Mouse (Mus musculus): Measurements from ENCODE around the gene Zfp473. TPM values are rescaled to one million over a fixed set of nuclear protein-coding genes. Genes with fewer than 3 reads are reported as not detected.
A peak's percentile ranks its signal among the peaks of the same experiment; 100 is the strongest.
"Not testable (repeated sequence)": the region's sequence is repeated elsewhere in the genome, so short reads cannot be mapped to it uniquely, and the experiment has no call there.

Zfp473 gene
- under 1 TPM; 0.31 to 0.37 TPM for total RNA-seq (2021)

DNA sequence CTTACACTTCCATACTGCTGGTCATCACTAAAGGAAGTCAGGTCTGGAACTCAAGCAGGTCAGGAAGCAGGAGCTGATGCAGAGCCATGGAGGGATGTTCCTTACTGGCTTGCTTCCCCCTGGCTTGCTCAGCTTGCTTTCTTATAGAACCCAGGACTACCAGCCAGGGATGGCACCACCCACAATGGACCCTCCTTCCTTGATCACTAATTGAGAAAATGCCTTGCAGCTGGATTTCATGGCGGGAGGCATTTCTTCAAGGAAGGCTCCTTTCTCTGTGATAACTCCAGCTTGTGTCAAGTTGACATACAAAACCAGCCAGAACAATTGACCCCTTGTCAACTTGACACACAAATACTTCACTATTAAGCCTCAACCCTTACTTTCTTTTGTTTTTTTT lies at the start of gene Zfp473:
Gene Zfp473, minus strand, starts transcription at position 101 of the 400 bp plus-strand sequence.
- not testable (repeated sequence) for DNase-seq (ENCODE audit: extremely low spot score in 1 of 2, low spot score in 1 of 2)

DNA sequence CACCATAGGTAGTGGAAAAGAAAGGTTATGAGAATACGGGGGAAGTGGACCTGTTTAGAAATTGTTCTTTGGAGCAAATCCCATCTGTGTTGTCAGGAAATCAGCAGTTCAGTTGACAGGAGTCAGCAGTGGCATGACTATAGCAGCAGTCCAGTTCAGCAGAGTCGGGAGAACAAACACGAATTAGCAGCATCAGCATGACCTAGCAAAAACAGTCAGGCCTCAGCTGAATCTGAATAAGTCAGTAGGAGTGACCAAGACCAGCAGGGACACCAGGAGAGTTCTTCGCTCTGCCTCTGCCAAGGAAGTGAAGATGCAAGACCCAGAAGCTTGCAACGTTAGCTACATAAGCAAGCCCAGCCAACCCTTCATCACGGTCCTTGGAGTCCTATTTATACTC lies 41.9 kb upstream of the Zfp473 start:
- DNase-seq (ENCODE audit: extremely low spot score in 1 of 2, low spot score in 1 of 2), result no peak

DNA sequence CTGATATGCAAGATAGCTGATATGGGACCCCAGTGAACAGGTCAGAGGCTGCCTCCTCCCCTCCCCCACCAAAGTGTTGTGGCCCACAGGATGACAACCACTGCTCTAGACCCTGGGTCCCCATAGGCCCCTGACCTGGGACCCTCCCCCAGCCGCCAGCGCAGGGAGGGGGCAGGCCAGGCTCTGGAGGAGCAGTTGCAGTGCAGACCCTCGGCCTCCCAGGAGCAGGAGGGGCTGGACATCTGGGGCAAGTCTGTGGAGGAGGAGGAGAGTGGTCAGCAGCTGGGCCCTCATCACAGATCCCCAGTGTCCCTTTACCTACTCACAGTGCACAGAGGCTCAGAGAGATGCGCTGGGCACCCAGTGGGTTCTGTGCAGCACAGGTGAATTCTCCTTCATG lies 39.2 kb upstream of the Zfp473 start:
- DNase-seq (ENCODE audit: extremely low spot score in 1 of 2, low spot score in 1 of 2), result no peak

DNA sequence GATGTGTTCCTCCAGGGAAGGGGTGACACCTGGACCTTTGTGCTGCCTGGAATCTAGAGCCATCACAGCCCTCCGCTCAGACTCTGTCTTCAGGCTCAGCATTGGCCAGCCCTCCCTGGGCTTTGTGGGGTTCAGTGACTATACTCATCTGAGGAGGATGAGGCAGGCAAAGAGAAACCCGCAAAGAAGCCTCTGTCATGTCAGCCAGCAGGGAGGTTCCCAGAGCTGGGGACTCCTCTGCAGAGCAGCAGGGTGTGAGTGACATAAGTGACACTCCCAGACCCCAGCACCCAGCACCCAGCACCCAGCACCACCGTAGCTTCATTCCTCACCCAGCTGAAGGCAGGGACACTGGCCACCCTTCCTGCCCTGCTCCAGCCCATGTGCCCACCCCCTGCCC lies 38.7 kb upstream of the Zfp473 start:
- no peak for DNase-seq (ENCODE audit: extremely low spot score in 1 of 2, low spot score in 1 of 2)

DNA sequence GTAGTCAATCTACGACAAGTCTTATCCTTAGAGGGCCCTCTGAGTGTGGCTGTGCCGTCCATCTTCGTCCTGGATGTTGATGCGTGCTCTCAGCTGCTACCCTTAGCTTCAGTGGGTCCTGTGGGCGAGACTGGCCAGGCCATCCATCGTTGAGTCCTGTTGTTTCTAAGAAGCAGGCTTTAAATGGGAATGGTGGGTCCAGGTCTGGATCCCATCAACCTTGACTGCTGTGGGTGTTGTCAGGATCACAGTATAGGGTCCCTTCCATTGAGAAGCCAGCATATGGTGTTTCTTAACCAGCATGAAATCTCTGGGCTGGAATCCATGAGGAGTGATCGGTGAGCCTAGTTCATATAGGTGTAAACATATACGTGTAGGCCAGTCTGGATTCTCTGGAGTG lies 29.3 kb upstream of the Zfp473 start:
- DNase-seq (ENCODE audit: extremely low spot score in 1 of 2, low spot score in 1 of 2), result no peak

DNA sequence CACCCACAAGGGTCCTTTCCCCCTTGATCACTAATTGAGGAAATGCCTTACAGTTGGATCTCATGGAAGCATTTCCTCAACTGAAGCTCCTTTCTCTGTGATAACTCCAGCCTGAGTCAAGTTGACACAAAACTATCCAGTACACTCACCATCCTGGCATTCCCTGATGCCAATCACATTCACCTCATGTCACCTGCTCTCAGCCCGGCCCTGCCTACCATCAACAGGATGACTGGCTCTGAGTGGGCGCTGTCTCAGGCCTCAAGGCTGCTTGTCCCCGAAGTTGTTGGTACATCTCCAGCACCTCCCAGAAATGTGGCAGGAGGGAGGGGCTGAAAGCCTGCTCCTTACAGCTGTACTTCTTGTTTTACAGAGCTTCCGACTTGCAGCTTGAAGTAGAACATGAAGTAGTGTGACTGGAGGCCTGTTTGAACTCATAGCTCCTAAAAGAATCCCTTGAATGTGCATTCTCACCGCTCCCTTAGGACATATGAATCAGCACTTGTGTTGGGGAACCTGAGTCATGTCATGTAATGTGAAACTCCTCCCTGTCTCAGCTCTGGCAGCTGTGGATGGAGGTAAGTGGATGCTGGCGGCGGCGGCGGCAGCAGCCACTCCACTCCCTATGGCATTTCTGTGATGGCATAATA lies 26.1 kb upstream of the Zfp473 start:
- DNase-seq (ENCODE audit: extremely low spot score in 1 of 2, low spot score in 1 of 2), result no peak

DNA sequence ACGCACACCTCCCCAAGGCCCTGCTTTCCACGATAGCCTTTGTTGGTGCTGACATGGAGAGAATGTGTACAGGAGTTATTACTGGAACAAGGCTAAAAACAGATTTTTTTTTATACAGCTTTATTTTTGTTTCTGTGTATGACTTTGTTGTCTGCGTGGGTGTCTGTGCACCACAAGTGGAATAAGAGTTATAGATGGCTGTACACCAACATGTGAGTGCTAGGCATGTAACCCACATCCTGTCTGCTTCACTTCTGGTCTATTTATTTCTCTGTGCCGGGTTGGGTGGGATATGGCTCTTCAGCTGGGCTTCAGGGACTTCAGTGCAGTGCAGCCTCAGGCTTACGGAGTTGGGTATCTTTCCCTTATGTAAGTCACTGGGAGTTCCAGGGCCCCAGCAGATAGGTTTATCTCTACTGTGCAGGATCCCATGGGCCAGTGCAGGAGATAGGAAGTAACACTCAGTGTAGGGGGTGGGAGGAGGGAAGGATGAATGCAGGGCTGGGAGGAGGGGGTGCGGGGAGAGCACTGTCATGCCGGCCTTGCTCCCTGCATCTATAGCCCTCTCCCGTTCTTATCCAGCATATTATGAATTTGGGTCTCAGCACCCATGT lies 21.8 kb upstream of the Zfp473 start:
- no peak for DNase-seq (ENCODE audit: extremely low spot score in 1 of 2, low spot score in 1 of 2)

DNA sequence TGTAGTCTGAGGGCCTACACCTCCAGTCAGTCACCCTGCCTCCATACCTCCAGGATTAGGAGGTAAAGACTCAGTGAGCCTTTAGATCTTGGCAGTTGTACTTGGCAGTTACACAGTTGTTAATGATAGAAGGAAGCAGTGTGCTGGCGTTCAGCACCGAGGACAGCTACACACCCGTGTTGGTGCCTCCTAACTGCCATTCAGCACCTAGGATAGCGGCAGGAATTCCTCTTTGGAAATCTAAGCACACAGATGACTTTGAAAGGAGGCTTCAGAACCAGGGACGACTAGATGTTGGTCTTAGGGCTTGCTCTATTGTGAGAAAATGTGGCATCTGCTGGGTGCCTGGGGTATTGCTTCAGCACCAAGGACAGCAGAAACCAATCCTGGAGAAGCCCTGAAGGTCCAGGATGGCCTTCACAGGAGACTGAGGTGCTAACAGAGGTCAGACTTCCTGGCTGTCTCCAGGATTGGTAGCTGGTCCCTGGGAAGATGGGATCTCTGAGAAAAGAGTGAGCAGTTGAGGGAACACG lies 19.3 kb upstream of the Zfp473 start:
- DNase-seq (ENCODE audit: extremely low spot score in 1 of 2, low spot score in 1 of 2), result peak in 1 of 2 experiments; percentile 35

DNA sequence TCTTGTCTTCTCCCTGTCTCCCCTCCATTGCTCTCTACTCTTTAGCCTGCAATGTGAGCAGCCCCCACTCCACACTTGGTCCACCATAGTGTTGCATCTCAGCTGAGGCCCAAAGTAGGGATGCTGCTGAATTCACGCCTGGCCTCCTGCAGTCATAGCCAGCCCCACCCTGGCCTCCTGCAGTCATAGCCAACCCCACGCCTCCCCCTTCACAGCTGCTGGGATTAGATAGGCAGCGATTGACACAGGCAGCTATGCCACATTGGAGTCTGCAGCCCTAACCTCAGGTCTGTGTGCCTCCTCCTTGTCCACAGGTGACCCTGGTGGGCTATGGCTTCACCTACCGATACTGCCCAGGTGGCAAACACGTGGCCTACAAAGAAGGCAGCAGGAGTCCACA lies 17.3 kb upstream of the Zfp473 start:
- DNase-seq (ENCODE audit: extremely low spot score in 1 of 2, low spot score in 1 of 2), result no peak

DNA sequence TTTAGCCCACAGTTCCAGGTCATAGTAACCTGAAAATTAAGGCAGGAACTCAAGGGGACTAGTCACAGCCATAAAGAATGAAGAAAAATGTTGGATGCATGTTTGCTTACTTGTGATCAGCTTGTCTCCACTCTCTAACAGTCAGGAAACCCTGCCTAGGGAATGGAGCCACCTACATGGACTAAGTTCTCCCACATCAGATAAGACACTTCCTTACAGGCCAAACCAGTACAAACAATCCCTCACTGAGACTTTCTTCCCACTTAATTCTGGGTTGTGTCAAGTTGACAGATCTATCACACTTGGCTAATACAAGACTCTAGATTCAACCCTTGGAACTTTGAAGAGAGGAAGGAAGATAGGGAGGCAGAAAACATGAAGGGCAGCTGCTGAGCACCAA lies 9.5 kb upstream of the Zfp473 start:
- DNase-seq (ENCODE audit: extremely low spot score in 1 of 2, low spot score in 1 of 2), result no peak

DNA sequence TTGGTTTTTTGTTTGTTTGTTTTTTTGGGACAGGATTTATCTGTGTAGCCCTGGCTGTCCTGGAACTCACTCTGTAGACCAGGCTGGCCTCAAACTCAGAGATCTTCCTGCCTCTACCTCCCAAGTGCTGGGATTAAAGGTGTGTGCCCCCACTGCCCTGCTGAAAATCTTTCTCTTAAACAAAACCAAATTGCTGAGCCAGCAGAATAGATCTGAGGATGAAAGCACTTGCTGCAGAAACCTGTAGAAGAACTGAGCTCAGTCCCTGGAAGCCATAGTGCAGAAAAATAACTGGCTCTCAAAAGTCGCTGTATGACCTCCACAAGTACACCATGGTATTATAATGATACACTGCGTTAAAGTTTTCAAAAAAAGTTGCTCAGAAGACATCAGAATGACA lies 6.3 kb upstream of the Zfp473 start:
- DNase-seq (ENCODE audit: extremely low spot score in 1 of 2, low spot score in 1 of 2), result no peak

DNA sequence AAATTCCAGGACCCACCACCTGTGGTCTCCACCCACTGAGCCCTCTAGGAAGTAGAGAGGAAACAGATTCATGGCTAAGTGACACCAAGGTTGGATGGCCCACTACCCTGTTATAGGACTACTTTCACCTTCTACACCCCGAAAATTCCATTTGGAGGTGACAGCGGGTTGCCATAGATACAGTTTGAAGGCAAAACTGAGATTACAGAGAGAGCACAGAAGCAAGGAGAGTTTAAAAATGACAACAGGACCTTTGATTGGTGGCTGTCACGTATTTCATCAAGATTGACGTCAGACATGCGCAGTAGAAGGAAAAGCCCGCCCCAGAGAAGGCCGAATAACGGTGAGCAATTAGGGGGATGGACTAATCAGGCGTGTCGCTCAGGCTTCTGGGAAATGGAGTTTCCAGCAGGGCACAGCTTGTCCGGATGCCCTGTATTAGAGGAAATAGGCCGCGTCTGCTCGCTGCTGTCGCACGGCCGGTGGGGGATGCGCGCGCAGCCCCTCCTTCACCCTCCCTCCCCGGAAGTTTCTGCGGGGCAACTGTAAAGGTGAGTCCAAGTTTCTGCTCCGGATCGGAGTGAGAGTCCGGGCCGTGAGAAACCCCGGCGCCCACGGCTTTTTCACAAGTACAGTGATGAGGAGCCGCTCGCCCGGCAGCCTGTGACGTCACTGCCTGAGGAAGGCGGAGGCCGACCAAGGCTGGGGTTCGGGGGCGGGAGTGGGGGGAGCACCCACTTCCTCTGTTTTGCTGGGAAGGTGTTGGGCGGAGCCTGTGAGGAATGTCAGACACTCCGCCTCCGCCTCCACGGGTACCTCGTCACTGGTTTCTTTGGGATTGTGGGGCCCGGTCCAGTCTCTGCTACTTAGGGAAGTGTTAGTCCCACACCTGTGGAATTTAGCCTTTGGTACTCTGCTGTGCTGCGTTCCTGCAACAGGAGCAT lies 2.5 kb downstream of the Zfp473 start, which contains the start of gene Vrk3:
Gene Vrk3, plus strand, starts transcription at position 313 of the 944 bp plus-strand sequence.
- peak; percentile 76 to 81 for DNase-seq (ENCODE audit: extremely low spot score in 1 of 2, low spot score in 1 of 2)

DNA sequence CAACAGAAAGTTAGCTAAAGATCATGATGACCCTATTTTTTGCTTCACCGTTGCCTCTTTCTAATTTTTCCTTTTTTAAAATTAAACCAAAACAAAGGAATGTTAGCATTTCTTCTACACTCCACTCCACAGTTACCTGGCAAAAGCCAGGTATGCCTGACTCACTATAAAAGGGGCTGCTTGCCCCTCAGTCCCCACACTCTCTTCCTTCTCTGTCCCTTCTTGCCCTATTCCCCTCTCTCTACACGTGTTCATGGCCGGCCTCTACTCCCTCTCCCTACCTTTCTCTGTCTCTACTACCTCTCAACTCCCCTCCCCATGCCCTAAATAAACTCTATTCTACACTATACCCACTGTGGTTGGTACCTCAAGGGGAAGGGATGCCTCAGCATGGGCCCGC lies 3.7 kb downstream of the Zfp473 start:
- DNase-seq (ENCODE audit: extremely low spot score in 1 of 2, low spot score in 1 of 2), result no peak

DNA sequence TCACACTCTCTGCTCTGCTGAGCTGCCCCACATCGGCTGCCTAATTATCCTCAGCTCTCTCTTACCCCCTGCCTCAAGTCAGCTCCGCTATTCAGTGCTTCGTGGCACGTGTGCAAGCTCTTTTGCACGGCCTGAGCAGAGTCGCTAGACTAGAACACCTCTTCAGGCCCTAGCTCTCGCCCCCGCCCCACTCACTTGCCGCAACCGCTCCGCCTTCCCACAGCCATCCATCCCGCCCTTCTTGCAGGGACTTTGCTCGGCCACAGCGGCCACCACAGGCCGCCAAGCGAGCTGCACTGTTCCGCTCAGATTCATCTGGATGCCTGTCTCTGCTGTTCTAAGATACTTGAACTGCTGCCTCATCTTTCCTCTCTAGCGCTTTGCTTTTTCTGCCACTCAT lies 5.8 kb downstream of the Zfp473 start:
- peak; percentile 48 to 68 for DNase-seq (ENCODE audit: extremely low spot score in 1 of 2, low spot score in 1 of 2)

DNA sequence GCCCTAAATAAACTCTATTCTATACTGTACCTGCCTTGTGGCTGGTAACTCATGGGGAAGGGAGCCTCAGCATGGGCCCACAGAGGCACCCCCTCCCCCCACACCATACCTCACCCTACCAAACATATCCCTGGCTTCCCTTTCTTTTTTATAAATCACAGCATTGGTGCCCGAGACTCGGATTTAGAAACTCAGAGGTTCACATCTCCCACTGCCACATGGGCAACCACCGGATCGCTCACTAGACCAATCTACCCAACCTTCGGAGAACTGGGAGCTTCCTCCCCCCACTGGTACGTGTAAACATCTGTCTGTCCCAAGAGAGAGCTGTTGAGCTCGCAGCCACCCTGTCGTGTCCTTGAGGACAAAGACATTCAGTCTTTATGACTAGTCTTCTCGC lies 6.6 kb downstream of the Zfp473 start:
- DNase-seq (ENCODE audit: extremely low spot score in 1 of 2, low spot score in 1 of 2), result no peak

DNA sequence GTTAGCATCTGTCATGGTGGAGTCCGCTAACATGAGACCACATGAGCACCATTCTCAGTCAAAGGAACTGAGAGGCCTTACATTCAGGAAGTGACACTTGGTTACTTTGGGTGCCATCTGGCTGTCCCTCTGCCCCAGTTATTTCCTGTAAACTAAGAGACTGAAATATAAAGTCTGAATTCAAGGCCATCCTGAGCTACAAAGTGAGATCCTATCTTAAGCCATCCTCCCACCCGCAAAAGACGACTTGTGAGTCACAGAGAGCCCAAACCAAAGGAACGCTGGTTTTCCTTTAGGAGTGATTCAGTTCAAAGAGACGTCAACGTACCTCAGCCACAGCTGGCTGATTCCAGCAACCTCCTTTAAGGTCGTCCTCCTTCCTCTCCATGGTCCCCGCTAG lies 9.5 kb downstream of the Zfp473 start:
- DNase-seq (ENCODE audit: extremely low spot score in 1 of 2, low spot score in 1 of 2), result no peak

DNA sequence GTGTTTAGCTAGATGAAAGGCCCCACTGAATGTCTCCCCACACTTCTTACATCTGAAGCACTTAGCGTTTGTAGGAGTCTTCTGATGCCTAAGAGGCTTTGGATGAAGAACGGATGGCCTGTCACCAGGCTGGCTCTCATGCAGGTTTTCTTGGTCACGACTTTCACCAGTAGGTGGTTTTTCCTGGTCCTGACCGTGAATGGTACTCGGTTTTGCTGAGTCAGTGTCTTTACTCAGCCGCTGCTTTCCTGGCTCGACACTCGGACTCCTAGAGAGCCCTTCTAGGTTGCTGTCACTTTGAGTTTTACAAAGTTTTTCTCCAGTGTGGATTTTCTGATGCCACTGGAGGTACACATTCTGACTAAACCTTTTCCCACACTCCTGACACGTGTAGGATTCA lies 17.1 kb downstream of the Zfp473 start:
- DNase-seq (ENCODE audit: extremely low spot score in 1 of 2, low spot score in 1 of 2), result no peak

DNA sequence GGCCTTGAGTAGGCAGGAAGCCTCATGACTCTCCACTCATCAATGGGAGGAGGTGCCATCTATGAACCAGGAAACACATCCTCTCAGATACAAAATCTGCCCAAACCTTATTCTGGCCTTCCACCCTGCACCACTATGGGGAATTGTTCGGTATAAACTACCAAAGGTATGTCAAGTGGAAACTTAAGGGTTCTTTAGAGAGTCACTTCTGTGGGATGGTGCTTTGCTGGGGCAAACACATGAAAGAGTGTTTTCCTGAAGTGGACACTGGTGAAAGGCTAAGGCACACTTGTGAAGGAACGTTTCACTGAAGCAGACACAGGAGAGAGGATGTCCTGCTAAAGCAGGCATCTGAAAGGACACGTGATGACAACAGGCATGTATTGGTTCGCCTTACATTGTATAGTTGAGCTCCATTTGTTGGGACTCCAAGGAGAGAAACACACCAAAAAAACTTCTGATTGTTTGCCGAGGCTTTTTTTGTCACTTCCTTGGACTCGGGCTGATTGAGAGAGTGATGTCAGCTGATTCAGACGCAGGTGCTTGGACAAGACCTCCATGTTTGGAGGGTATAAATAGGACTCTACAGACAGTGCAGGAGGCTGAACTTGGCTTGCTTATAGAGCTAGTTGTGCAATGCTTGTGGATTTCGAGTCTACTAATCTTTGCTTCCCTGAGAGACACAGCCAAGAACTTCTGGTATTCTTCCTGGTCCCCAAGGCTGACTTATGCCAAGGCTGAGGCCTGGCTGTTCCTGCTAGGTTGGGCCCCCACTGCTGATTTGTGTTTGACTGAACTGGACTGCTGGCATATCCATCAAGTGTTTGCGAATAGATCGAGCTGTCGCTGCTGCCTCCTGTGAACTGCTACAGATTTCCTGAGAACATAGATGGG lies 22.5 kb downstream of the Zfp473 start:
- no peak for DNase-seq (ENCODE audit: extremely low spot score in 1 of 2, low spot score in 1 of 2)

DNA sequence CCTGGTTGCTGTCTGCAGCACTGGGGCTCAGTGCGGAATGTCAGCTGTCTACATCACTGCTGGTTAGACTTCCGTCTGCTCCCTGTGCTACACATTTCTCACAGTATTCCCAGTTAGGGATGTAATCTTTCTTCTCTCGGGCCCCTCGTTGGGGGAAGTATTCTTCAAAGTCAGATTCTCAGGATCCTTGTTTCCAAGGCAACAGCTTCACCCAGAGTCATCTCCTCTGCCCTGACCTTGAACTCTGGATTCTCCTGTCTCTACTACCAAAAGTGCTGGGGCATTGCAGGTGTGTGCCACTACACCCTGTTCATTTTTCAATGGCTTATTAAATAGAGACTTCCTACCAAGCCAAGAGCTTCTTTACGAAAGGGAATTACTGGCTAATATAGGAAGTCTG lies 23.7 kb downstream of the Zfp473 start:
- no peak for DNase-seq (ENCODE audit: extremely low spot score in 1 of 2, low spot score in 1 of 2)

DNA sequence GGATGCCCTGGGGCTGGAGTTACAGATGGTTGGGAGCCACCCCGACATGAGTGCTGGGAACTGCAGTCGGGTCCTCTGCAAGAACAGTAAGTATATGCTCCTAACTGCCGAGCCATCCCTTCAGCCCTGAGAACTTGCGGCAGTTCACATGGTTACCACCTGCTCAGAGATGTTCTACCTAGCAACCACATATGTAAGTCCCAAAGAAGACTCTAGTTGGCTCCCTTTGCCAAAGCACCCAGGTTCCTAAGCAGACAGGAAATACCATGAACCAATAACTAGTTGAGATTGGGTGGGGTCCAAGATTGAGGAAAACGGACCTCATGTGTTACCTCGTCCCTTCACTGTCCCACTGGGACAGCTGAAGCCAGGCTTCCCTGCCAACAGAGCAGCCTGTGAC lies 24.5 kb downstream of the Zfp473 start:
- no peak for DNase-seq (ENCODE audit: extremely low spot score in 1 of 2, low spot score in 1 of 2)
